Mouse (Mus musculus): ENCODE measurements around the gene Scn2b. TPM values are rescaled to one million over a fixed set of nuclear protein-coding genes. Genes with fewer than 3 reads are reported as not detected.

The Scn2b gene
- polyA plus RNA-seq, 1 experiment from 2014 or later: 3.9 TPM

- DNase-seq (no peak), ATAC-seq (ENCODE audit: insufficient read depth) (no peak)
- Histone ChIP-seq H3K9ac (no peak overlapping the region), H3K36me3 (ENCODE audit: insufficient read depth) (no peaks in the 10 kb centered on the region), H3K4me2 (no peak overlapping the region), H3K27me3 (ENCODE audit: insufficient read depth, low read length) (peaks cover 66% of the 10 kb centered on the region), H3K27ac (ENCODE audit: low read depth) (no peak overlapping the region), H3K4me1 (ENCODE audit: insufficient read depth) (no peaks in the 10 kb centered on the region), H3K9me3 (ENCODE audit: low read depth, low read length) (no peaks in the 10 kb centered on the region), H3K4me3 (ENCODE audit: low read depth, low read length) (no peak overlapping the region)
- 49% methylated on average over 3 of the region's 3 CpGs for WGBS
- TF ChIP-seq CTCF (IDR thresholded peaks at IDR 0.05; ENCODE audit: low read depth): no peak
These were observed 25.1 kb downstream of the Scn2b start for GRCm38 (mm10) chr9:45142686-45143085.

DNA sequence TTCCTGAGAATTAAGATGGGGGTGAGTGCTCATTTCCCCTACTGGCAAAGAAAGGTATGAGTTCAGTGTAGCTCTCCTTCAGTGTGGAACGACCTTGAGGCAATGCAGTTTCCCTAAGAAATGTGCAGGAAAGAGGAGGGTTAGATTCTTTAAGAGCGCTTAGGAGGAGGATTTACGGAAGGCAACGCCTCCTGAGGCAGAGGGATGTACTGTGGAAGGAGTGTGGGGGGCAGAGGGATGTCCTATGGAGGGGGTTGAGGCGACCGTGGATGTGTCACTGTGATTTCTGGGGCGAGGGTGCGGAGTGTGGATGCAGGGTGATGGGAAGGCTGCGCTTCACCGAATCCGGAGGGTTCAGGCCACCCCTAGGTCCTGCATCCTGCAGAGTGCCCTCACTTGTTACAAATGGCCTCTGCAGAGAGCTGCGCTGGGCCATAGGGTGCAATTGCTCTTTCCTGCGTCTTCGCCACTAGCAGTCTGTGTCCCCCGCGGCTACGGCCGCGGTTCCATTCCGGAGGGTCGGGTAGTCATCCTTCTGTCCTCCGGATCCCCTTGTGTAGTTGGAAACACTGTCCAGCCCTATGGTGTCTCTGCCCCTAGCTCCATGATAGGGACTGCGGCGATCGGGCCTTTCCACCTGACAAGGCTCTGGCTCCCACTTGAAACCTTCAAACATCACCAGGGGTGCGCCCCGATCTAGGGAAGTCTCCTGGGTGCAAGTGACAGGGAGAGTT lies 28.1 kb downstream of the Scn2b start:
- H3K9me3 ChIP-seq (ENCODE audit: low read depth, low read length): no peaks in the 10 kb centered on the region
- H3K4me3 ChIP-seq (ENCODE audit: low read depth, low read length): peak overlapping the region; percentile 21; the same call in 1 of the 2 replicates
- peak overlapping the region; percentile 37; the same call in 1 of the 2 replicates for H3K9ac ChIP-seq
- H3K27me3 ChIP-seq (ENCODE audit: insufficient read depth, low read length): peaks cover 37% of the 10 kb centered on the region
- DNase-seq (peak; percentile 8), ATAC-seq (ENCODE audit: insufficient read depth) (peak; percentile 21; the same call in 1 of the 2 replicates)
- H3K36me3 ChIP-seq (ENCODE audit: insufficient read depth): no peaks in the 10 kb centered on the region
- H3K4me2 ChIP-seq: peak overlapping the region; percentile 62
- peak; percentile 33; the same call in 1 of the 2 replicates for TF ChIP-seq CTCF (IDR thresholded peaks at IDR 0.05; ENCODE audit: low read depth)
- no peaks in the 10 kb centered on the region for H3K4me1 ChIP-seq (ENCODE audit: insufficient read depth)
- no peak overlapping the region for H3K27ac ChIP-seq (ENCODE audit: low read depth)
- 3% methylated on average over 27 of the region's 27 CpGs for WGBS

DNA sequence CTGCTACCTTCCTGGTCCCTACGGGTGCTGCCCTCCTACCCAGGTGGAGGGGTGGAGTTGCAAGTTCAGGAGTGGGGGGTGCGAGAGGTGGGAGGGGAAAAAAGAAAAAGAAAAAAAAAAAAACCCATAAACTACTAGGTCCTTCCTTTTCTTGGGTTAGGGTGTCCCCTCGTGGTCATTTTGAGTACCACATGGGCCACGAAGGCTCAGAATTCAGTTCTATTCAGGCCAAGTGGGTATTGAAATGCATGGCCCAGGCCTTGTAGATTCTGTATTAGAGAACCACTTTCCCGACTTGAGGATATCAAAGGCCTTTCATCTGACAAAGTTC lies 28.6 kb downstream of the Scn2b start:
- 2% methylated on average over 5 of the region's 5 CpGs for WGBS
- TF ChIP-seq CTCF (IDR thresholded peaks at IDR 0.05; ENCODE audit: low read depth): peak; percentile 94
- DNase-seq: peak; percentile 86

GRCm38 (mm10) chr9:45150933-45151332 lies 33.4 kb downstream of the Scn2b start:
- Histone ChIP-seq H3K9ac (no peak overlapping the region), H3K27me3 (ENCODE audit: insufficient read depth, low read length) (peaks cover 7% of the 10 kb centered on the region), H3K4me3 (ENCODE audit: low read depth, low read length) (no peak overlapping the region), H3K4me1 (ENCODE audit: insufficient read depth) (no peaks in the 10 kb centered on the region), H3K36me3 (ENCODE audit: insufficient read depth) (no peaks in the 10 kb centered on the region), H3K4me2 (no peak overlapping the region), H3K9me3 (ENCODE audit: low read depth, low read length) (no peaks in the 10 kb centered on the region), H3K27ac (ENCODE audit: low read depth) (no peak overlapping the region)
- no peak for ATAC-seq (ENCODE audit: insufficient read depth)
- no peak for DNase-seq
- TF ChIP-seq CTCF (IDR thresholded peaks at IDR 0.05; ENCODE audit: low read depth): no peak
- WGBS: 33% methylated on average over 1 of the region's 1 CpGs

More for the DNA sequence above, 28.6 kb downstream of the Scn2b start:
- Histone ChIP-seq H3K27ac (ENCODE audit: low read depth) (no peak overlapping the region), H3K9ac (peak overlapping the region; percentile 37; the same call in 1 of the 2 replicates), H3K4me2 (peak overlapping the region; percentile 62), H3K9me3 (ENCODE audit: low read depth, low read length) (no peaks in the 10 kb centered on the region), H3K4me1 (ENCODE audit: insufficient read depth) (no peaks in the 10 kb centered on the region), H3K27me3 (ENCODE audit: insufficient read depth, low read length) (peaks cover 35% of the 10 kb centered on the region), H3K4me3 (ENCODE audit: low read depth, low read length) (peak overlapping the region; percentile 21; the same call in 1 of the 2 replicates), H3K36me3 (ENCODE audit: insufficient read depth) (no peaks in the 10 kb centered on the region)
- no peak for ATAC-seq (ENCODE audit: insufficient read depth)

DNA sequence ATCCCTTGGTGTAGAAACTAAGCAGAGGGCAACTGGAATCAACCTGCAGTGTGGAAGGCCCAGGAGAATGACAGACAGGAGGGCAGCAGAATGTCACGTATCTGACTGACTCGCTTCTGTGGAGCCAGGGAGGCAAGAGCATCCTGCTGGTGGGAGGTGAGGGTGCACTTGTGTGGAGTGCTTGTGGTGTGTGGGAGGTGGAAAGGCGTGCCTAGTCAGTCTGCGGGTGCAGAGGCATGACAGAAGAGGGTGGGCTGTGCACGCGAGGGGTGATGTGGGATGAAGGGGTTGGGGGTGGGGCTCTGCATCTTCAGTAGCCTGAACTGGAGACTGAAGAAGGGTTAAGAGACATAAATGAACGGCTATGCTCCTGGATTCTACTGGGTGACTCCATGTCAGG lies 35.8 kb downstream of the Scn2b start:
- H3K4me1 ChIP-seq (ENCODE audit: insufficient read depth): no peaks in the 10 kb centered on the region
- 46% methylated on average over 7 of the region's 7 CpGs for WGBS
- ATAC-seq (ENCODE audit: insufficient read depth) (no peak), DNase-seq (no peak)
- no peaks in the 10 kb centered on the region for H3K27me3 ChIP-seq (ENCODE audit: insufficient read depth, low read length)
- no peaks in the 10 kb centered on the region for H3K9me3 ChIP-seq (ENCODE audit: low read depth, low read length)
- H3K4me3 ChIP-seq (ENCODE audit: low read depth, low read length): no peak overlapping the region
- H3K27ac ChIP-seq (ENCODE audit: low read depth): no peak overlapping the region
- no peaks in the 10 kb centered on the region for H3K36me3 ChIP-seq (ENCODE audit: insufficient read depth)
- no peak overlapping the region for H3K9ac ChIP-seq
- no peak overlapping the region for H3K4me2 ChIP-seq
- TF ChIP-seq CTCF (IDR thresholded peaks at IDR 0.05; ENCODE audit: low read depth): no peak

GRCm38 (mm10) chr9:45167903-45168302 lies 50.3 kb downstream of the Scn2b start:
- ATAC-seq (ENCODE audit: insufficient read depth) (no peak), DNase-seq (no peak)
- H3K27me3 ChIP-seq (ENCODE audit: insufficient read depth, low read length): no peaks in the 10 kb centered on the region
- no peak overlapping the region for H3K27ac ChIP-seq (ENCODE audit: low read depth)
- TF ChIP-seq CTCF (IDR thresholded peaks at IDR 0.05; ENCODE audit: low read depth): no peak
- 56% methylated on average over 5 of the region's 5 CpGs for WGBS
- no peaks in the 10 kb centered on the region for H3K36me3 ChIP-seq (ENCODE audit: insufficient read depth)
- no peak overlapping the region for H3K9ac ChIP-seq
- no peaks in the 10 kb centered on the region for H3K9me3 ChIP-seq (ENCODE audit: low read depth, low read length)
- no peak overlapping the region for H3K4me2 ChIP-seq
- no peak overlapping the region for H3K4me3 ChIP-seq (ENCODE audit: low read depth, low read length)
- H3K4me1 ChIP-seq (ENCODE audit: insufficient read depth): no peaks in the 10 kb centered on the region

DNA sequence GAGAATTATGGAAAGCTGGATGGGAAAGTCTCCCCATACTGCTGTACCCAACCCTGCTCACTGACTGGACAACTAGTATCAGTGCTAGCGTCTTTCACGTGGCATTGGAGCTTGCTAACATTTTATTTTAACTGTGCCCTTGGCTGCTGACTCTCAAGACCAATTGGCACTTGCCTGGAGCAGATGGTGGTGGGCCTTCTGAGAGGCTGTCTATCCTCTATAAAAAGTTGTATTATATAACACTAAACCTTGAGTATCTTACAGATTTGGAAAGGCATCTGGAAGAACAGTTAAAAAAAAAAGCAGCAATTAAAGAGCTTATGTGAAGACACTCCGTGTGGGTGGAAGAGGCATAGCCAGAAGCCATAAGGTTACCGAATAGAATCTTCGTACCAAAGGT lies 52.6 kb downstream of the Scn2b start:
- 87% methylated on average over 5 of the region's 5 CpGs for WGBS
- DNase-seq: no peak
- H3K27ac ChIP-seq (ENCODE audit: low read depth): no peak overlapping the region
- no peaks in the 10 kb centered on the region for H3K36me3 ChIP-seq (ENCODE audit: insufficient read depth)
- no peak for TF ChIP-seq CTCF (IDR thresholded peaks at IDR 0.05; ENCODE audit: low read depth)
- ATAC-seq (ENCODE audit: insufficient read depth): no peak
- no peaks in the 10 kb centered on the region for H3K4me1 ChIP-seq (ENCODE audit: insufficient read depth)
- no peaks in the 10 kb centered on the region for H3K27me3 ChIP-seq (ENCODE audit: insufficient read depth, low read length)
- H3K9ac ChIP-seq: no peak overlapping the region
- H3K9me3 ChIP-seq (ENCODE audit: low read depth, low read length): no peaks in the 10 kb centered on the region
- no peak overlapping the region for H3K4me3 ChIP-seq (ENCODE audit: low read depth, low read length)
- no peak overlapping the region for H3K4me2 ChIP-seq

Data from lung, embryonic 14.5 days (tissue).